Mouse (Mus musculus) CH12.LX (cell line): ENCODE results near the gene St8sia6. TPM values are rescaled to one million over a fixed set of nuclear protein-coding genes. Genes with fewer than 3 reads are reported as not detected.

ENCODE experiments used
- DNase-seq: peaks from one replicate; pipeline ENCODE4 v3.0.0-alpha.2; 2013; ENCODE audit errors: extremely low read depth
- H3K27ac ChIP-seq: 2 replicates; pipeline ENCODE4 v1.5.1; 2012; ENCODE audit warnings: low read depth, mild to moderate bottlenecking, control low read depth, moderate library complexity; ENCODE audit not compliant: insufficient read depth
- H3K27me3 ChIP-seq: replicated peaks from 2 replicates; pipeline ENCODE3; 2012; ENCODE audit warnings: inconsistent platforms
- H3K36me3 ChIP-seq, 2 experiments: replicated peaks in 1 of 2; 2 replicates each; pipeline versions ENCODE3 to v1.6.1; 2012; ENCODE audit warnings: inconsistent platforms in 1 of 2, low read length in 1 of 2, mild to moderate bottlenecking in 1 of 2, mixed read lengths in 1 of 2, moderate library complexity in 1 of 2; ENCODE audit not compliant: control insufficient read depth in 1 of 2, insufficient read depth in 1 of 2
- H3K4me1 ChIP-seq, 2 experiments: 2 replicates each; pipeline ENCODE4 v1.6.1; 2012; ENCODE audit warnings: inconsistent platforms in 1 of 2, moderate library complexity in 1 of 2; ENCODE audit not compliant: insufficient read depth in 2 of 2, control insufficient read depth in 1 of 2
- H3K4me2 ChIP-seq: 2 replicates; pipeline ENCODE4 v1.6.1; 2012; ENCODE audit warnings: low read depth, mild to moderate bottlenecking, control low read depth; ENCODE audit not compliant: poor library complexity, insufficient read depth, severe bottlenecking
- H3K4me3 ChIP-seq, 3 experiments: fragments of 150-350 bp in 1 of 3; sonication (generic) in 1 of 3; replicated peaks in 1 of 3; 2 replicates each; pipeline versions ENCODE3 to v1.5.1; 2011 to 2012; ENCODE audit warnings: low read depth in 2 of 3, low read length in 2 of 3, mild to moderate bottlenecking in 2 of 3, moderate library complexity in 2 of 3, control low read depth in 1 of 3, improper control_type of control experiment in 1 of 3, inconsistent platforms in 1 of 3, mixed read lengths in 1 of 3; ENCODE audit not compliant: poor library complexity in 1 of 3
- H3K79me2 ChIP-seq: replicated peaks from 2 replicates; pipeline ENCODE4 v1.6.1; 2012; ENCODE audit warnings: mild to moderate bottlenecking, moderate library complexity; ENCODE audit not compliant: control insufficient read depth, poor library complexity, insufficient read depth, severe bottlenecking; ENCODE audit errors: extremely low read depth
- H3K9ac ChIP-seq: 2 replicates; pipeline ENCODE4 v1.6.1; 2012; ENCODE audit warnings: low read depth, mild to moderate bottlenecking, control low read depth, moderate library complexity; ENCODE audit not compliant: insufficient read depth
- H3K9me3 ChIP-seq: replicated peaks from 2 replicates; pipeline ENCODE3; 2012; ENCODE audit warnings: low read length, inconsistent platforms, mixed read lengths
- BHLHE40 ChIP-seq: IDR thresholded peaks from 2 replicates; pipeline ENCODE4 v1.6.1; 2011; ENCODE audit warnings: mild to moderate bottlenecking, low read depth, low read length, improper control_type of control experiment
- CHD1 ChIP-seq: IDR thresholded peaks from 2 replicates; pipeline ENCODE4 v1.6.1; 2012; ENCODE audit warnings: low read depth, low read length, improper control_type of control experiment, inconsistent platforms
- CHD2 ChIP-seq: IDR thresholded peaks from 2 replicates; pipeline ENCODE4 v1.6.1; 2011; ENCODE audit warnings: low read length, improper control_type of control experiment
- CTCF ChIP-seq, 2 experiments: IDR thresholded peaks in 1 of 2; conservative IDR thresholded peaks in 1 of 2; 2 replicates each; pipeline ENCODE4 v1.5.1; 2011 to 2012; ENCODE audit warnings: low read depth in 2 of 2, low read length in 2 of 2, improper control_type of control experiment in 1 of 2, inconsistent platforms in 1 of 2, mild to moderate bottlenecking in 1 of 2, moderate library complexity in 1 of 2
- E2F4 ChIP-seq: IDR thresholded peaks from 2 replicates; pipeline ENCODE4 v1.6.1; 2011; ENCODE audit warnings: low read depth, low read length, improper control_type of control experiment; ENCODE audit not compliant: insufficient replicate concordance
- ETS1 ChIP-seq: conservative IDR thresholded peaks from 2 replicates; pipeline ENCODE4 v1.6.1; 2012; ENCODE audit warnings: low read depth, mild to moderate bottlenecking, inconsistent platforms, low read length, improper control_type of control experiment, moderate library complexity
- GABPA ChIP-seq: IDR thresholded peaks from 2 replicates; pipeline ENCODE4 v1.6.1; 2012; ENCODE audit warnings: low read depth, low read length, improper control_type of control experiment, inconsistent platforms; ENCODE audit not compliant: insufficient replicate concordance
- HCFC1 ChIP-seq: IDR thresholded peaks from 2 replicates; pipeline ENCODE4 v1.6.1; 2012; ENCODE audit warnings: low read depth, mild to moderate bottlenecking, inconsistent platforms, low read length, improper control_type of control experiment
- JUN ChIP-seq: IDR thresholded peaks from 2 replicates; pipeline ENCODE4 v1.6.1; 2011; ENCODE audit warnings: low read depth, mild to moderate bottlenecking, low read length, improper control_type of control experiment, moderate library complexity; ENCODE audit not compliant: insufficient read depth
- JUND ChIP-seq: conservative IDR thresholded peaks from 2 replicates; pipeline ENCODE4 v1.6.1; 2011; ENCODE audit warnings: low read depth, low read length, improper control_type of control experiment
- MAX ChIP-seq: IDR thresholded peaks from 2 replicates; pipeline ENCODE4 v1.6.1; 2011; ENCODE audit warnings: low read length, improper control_type of control experiment
- MAZ ChIP-seq: IDR thresholded peaks from 2 replicates; pipeline ENCODE4 v1.6.1; 2012; ENCODE audit warnings: low read depth, mild to moderate bottlenecking, inconsistent platforms, low read length, improper control_type of control experiment, moderate library complexity
- MXI1 ChIP-seq: IDR thresholded peaks from 2 replicates; pipeline ENCODE4 v1.6.1; 2011; ENCODE audit warnings: mild to moderate bottlenecking, low read depth, low read length, improper control_type of control experiment
- MYC ChIP-seq: IDR thresholded peaks from 2 replicates; pipeline ENCODE4 v1.6.1; 2011; ENCODE audit warnings: low read depth, mild to moderate bottlenecking, improper control_type of control experiment, low read length
- NELFE ChIP-seq: IDR thresholded peaks from 2 replicates; pipeline ENCODE4 v1.6.1; 2011; ENCODE audit warnings: low read depth, low read length, improper control_type of control experiment
- NRF1 ChIP-seq: IDR thresholded peaks from 2 replicates; pipeline ENCODE4 v1.6.1; 2014; ENCODE audit warnings: low read depth, mild to moderate bottlenecking, inconsistent platforms, low read length, improper control_type of control experiment, moderate library complexity
- PAX5 ChIP-seq: IDR thresholded peaks from 2 replicates; pipeline ENCODE4 v1.6.1; 2012; ENCODE audit warnings: low read length, inconsistent platforms, mixed read lengths
- RAD21 ChIP-seq: IDR thresholded peaks from 2 replicates; pipeline ENCODE4 v1.6.1; 2011; ENCODE audit warnings: low read depth, mild to moderate bottlenecking, low read length, improper control_type of control experiment, moderate library complexity
- RCOR1 ChIP-seq: conservative IDR thresholded peaks from 2 replicates; pipeline ENCODE4 v1.6.1; 2012; ENCODE audit warnings: low read depth, mild to moderate bottlenecking, inconsistent platforms, low read length, improper control_type of control experiment
- SMC3 ChIP-seq: IDR thresholded peaks from 2 replicates; pipeline ENCODE4 v1.6.1; 2011; ENCODE audit warnings: low read depth, low read length, improper control_type of control experiment
- ZKSCAN1 ChIP-seq: IDR thresholded peaks from 2 replicates; pipeline ENCODE4 v1.6.1; 2012; ENCODE audit warnings: low read depth, inconsistent platforms, low read length, improper control_type of control experiment, borderline replicate concordance
- ZNF384 ChIP-seq: IDR thresholded peaks from 2 replicates; pipeline ENCODE4 v1.6.1; 2012; ENCODE audit warnings: low read depth, low read length, improper control_type of control experiment, inconsistent platforms
- dilution Hi-C: fragments of 300-500 bp; cut with MboI; formaldehyde crosslinking; loops from 2 replicates; pipeline ENCODE4 v1.14.3; 2020; ENCODE audit warnings: low sequenced_read_pairs; ENCODE audit not compliant: extremely low pct_unique_long_range_greater_than_20kb, extremely low pct_ligation_motif_present
- in situ Hi-C: fragments of 300-500 bp; cut with MboI; formaldehyde crosslinking; loops from 3 replicates; pipeline ENCODE4 v1.14.3; 2019; ENCODE audit warnings: low sequenced_read_pairs, low pct_ligation_motif_present, low pct_unique_long_range_greater_than_20kb, mixed read lengths
- polyA plus RNA-seq: library from polyadenylated mRNA; unstranded; fragments of >175 nt; gene quantifications from 2 replicates; pipeline ENCODE4 v1.2.1, GENCODE M21; 2012; ENCODE audit warnings: low read depth; ENCODE audit not compliant: insufficient read length
- total RNA-seq, 2 experiments: library from RNA; depleted of rRNA; stranded (reverse); fragments of 300-350 nt in 1 of 2; fragments of >200 nt in 1 of 2; gene quantifications; 2 replicates each; pipeline ENCODE4 v1.2.3; 2012 to 2014

Gene St8sia6
- total and polyA plus RNA-seq, 3 experiments: 27.4 to 51.0 (median 43.7) TPM

GRCm38 (mm10) chr2:13808008-13808407 lies 14.1 kb upstream of the St8sia6 start:
- H3K79me2 ChIP-seq: no peaks in the 10 kb centered on the region
- DNase-seq: no peak
- H3K27ac ChIP-seq: no peak overlapping the region
- no peaks in the 10 kb centered on the region for H3K4me1 ChIP-seq
- H3K36me3 ChIP-seq: no peaks in the 10 kb centered on the region
- TF ChIP-seq NELFE (no peak), RCOR1 (no peak), MYC (no peak), ETS1 (no peak), GABPA (no peak), MAZ (no peak), MAX (no peak), PAX5 (no peak), NRF1 (no peak), ZNF384 (no peak), BHLHE40 (no peak), JUND (no peak), E2F4 (no peak), ZKSCAN1 (no peak), CHD1 (no peak), MXI1 (no peak)
- peaks cover 1% of the 10 kb centered on the region for H3K27me3 ChIP-seq
- no peak overlapping the region for H3K4me3 ChIP-seq
- H3K9me3 ChIP-seq: no peaks in the 10 kb centered on the region
- in situ Hi-C loops: no loop called here
- H3K4me2 ChIP-seq: no peak overlapping the region
- no peak overlapping the region for H3K9ac ChIP-seq
- dilution Hi-C loops: no loop called here

DNA sequence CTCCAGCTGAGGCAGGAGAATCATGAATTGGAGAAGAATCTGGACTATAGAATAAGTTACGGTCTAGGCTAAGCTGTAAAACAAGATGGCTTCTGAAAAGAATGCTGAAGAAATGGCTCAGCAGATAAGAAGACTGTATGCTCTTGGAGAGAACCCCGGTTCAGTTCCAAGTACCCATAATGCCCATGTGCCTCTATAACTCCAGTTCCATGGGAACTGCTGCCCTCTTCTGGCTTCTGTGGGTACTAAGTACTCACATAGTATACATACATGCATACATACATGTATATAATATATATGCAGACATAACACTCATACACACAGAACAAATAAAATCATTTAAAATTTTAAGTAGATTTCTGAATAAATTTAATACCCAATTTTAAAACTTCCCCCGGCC lies 12.3 kb upstream of the St8sia6 start:
- Histone ChIP-seq H3K27ac (no peak overlapping the region), H3K4me1 (no peaks in the 10 kb centered on the region), H3K9ac (no peak overlapping the region), H3K36me3 (no peaks in the 10 kb centered on the region), H3K4me3 (no peak overlapping the region), H3K4me2 (no peak overlapping the region), H3K79me2 (no peaks in the 10 kb centered on the region), H3K27me3 (peaks cover 1% of the 10 kb centered on the region), H3K9me3 (no peaks in the 10 kb centered on the region)
- dilution Hi-C loops: no loop called here
- in situ Hi-C loops: no loop called here
- no peak for DNase-seq
- TF ChIP-seq HCFC1: no peak
- peak in 1 of 2 experiments; percentile 57; a peak in 2 of 4 replicates for TF ChIP-seq CTCF (conservative IDR thresholded peaks at IDR 0.05 in 1 of 2, IDR thresholded peaks at IDR 0.05 in 1 of 2; ENCODE audit: low read depth in 2 of 2, low read length in 2 of 2)
- no peak for TF ChIP-seq JUN
- no peak for TF ChIP-seq MAZ
- TF ChIP-seq MYC: 0 out of 2 replicates have a peak, but pooled peaks have one; percentile 24
- TF ChIP-seq CHD2: no peak
- TF ChIP-seq RAD21: peak; percentile 58
- TF ChIP-seq SMC3: peak; percentile 49
